Mouse (Mus musculus) thymus, postnatal 25 days (tissue): ENCODE measurements around the gene Atp5d.

Source experiments
- DNase-seq: peaks from one replicate; pipeline ENCODE4 v3.0.0; 2022

Gene Atp5d

GRCm38 (mm10) chr10:80189999-80190398 is 51.6 kb downstream of the Atp5d start:
- no peak for DNase-seq

DNA sequence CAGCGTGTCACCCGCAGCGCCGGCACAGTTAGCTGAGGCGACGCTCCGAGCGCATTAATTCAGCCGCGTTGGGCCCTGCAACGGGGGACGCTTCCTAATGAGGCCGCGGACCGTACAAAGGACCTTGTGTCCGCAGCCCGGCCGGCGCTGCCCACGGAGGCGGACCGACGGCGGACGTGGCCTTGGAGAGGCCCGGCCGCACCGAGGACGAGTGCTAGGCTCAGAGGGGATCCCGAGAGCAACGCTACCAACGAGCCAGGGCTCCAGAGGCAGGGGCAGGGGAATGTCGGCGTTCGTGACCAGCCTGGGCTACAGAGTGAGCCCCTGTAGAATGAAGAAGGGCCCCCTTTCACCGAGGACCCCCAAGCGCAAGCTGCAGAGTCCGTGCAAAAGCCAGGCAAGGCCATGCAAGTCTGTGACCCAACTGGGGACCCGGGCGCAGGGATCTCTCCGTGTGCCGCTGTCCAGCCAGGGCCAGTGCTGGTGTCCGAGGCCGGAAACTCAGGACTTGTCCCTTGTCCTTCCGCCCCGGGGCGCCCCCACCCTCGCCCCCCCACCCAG is 52.1 kb downstream of the Atp5d start:
- DNase-seq: no peak

- DNase-seq: no peak
Measured at GRCm38 (mm10) chr10:80193976-80194375, 55.5 kb downstream of the Atp5d start.

DNA sequence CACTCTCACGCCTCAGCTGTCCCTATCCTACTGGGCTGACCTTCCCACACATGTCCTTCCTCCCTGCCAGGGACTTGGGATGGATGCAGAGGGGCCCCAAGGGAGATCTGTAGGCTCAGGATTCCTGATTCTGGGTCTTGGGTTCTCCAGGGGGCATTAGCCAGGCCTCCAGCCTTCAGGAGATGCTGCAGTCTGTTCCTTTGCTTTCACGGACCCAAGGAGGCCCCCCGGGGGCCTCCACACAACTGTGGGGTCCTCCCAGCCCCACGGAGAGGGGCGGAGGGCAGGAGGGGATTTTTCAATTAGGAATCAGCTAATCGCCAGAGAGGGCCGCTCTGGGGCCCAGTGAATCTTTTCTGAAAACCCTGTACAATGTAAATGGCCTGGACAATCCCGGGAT is 56.0 kb downstream of the Atp5d start:
- DNase-seq: no peak
